Mouse (Mus musculus) erythroid progenitor cell, adult 5-6 weeks (primary cell): ENCODE results near the gene Trappc3. TPM values are rescaled to one million over a fixed set of nuclear protein-coding genes. Genes with fewer than 3 reads are reported as not detected.
A peak's percentile ranks its signal among the peaks of the same experiment; 100 is the strongest.
"Not testable (repeated sequence)": the region's sequence is repeated elsewhere in the genome, so short reads cannot be mapped to it uniquely, and the experiment has no call there.

ENCODE experiments used
- ATAC-seq: replicated peaks from 2 replicates; pipeline ENCODE4 v1.8.0; 2016; ENCODE audit warnings: moderate number of reproducible peaks, mild to moderate bottlenecking, moderate TSS enrichment, inconsistent platforms; ENCODE audit not compliant: poor library complexity, low FRiP score, severe bottlenecking
- total RNA-seq, 2 experiments: library from RNA; stranded (forward) in 1 of 2; stranded (reverse) in 1 of 2; fragments of 150-400 nt in 1 of 2; fragments of 186-747, 209-891 nt in 1 of 2; gene quantifications; 2 replicates each; pipeline versions ENCODE4 v1.2.3 to v1.2.4; 2015 to 2017; ENCODE audit warnings: low replicate concordance in 2 of 2

Trappc3 gene
- 10.9 and 22.3 TPM in 2 replicates for total RNA-seq (2015; ENCODE audit: low replicate concordance)
- total RNA-seq (2017; ENCODE audit: low replicate concordance) = 9.2 and 10.8 TPM in 2 replicates

GRCm38 (mm10) chr4:126262119-126262807 lies at the start of gene Trappc3:
TSS of gene Trappc3 (plus strand) at chr4:126262325.
- ATAC-seq = peak; percentile 84

GRCm38 (mm10) chr4:126217771-126218170 lies 44.4 kb upstream of the Trappc3 start:
- ATAC-seq = no peak

- not testable (repeated sequence) for ATAC-seq
Observed at GRCm38 (mm10) chr4:126219540-126219939, 42.6 kb upstream of the Trappc3 start.

DNA sequence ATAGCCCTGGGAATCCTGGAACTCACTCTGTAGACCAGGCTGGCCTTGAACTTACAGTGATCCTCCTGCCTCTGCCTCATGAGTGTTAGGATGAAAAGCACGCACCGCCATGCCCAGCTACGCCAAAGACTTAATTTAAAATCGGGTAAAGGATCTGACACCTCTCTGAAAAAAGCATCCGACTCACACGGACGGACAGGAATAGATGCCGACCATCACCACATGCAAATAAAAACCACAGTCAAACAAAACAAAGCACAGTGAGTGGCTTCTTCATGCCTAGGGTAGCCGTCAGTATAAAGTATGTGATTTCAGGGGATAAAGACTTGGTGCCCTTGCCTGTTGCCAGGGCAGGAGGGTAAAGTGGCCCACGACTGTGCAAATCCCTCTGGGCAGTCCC lies 42.1 kb upstream of the Trappc3 start:
- ATAC-seq = no peak

DNA sequence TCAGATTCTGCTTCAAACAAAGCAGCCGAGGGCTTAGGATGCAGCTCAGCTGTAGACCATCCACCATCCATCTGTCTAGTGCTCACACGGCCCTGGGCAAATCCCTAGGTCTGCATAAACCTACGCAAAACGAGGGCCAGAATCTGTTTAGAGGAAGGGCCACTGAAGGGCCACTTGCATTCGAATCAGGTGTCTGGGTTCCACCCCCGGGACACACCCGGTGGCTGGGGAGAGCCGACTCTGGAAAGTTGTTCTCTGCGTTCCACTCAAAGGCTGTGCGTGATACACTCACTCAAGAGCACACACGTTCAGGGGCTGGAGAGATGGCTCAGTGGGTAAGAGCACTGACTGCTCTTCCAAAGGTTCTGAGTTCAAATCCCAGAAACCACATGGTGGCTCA lies 39.5 kb upstream of the Trappc3 start:
- ATAC-seq = no peak

- ATAC-seq = no peak
Observed at GRCm38 (mm10) chr4:126226640-126227039, 35.5 kb upstream of the Trappc3 start.

GRCm38 (mm10) chr4:126227077-126227761 lies 34.9 kb upstream of the Trappc3 start:
- ATAC-seq = peak; percentile 82

DNA sequence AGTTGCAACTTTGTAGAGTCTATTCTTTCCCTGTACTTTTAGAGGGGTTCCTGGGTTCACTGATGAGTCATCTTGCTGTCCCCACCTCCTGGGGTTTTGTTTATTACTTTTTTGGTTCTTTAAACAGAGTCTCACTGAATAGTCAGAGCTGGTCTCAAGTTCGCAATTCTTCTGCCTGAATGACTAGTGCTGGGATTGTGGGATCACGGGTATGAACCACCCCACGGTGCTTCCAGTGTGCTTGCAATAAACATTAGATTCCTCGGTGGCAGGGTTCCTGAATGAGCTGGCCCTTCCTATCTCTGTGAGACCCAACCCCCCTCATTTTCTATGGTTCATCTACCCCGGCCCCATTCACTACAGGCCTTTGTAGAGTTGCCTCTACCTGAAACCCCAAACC lies 34.0 kb upstream of the Trappc3 start:
- ATAC-seq = no peak

GRCm38 (mm10) chr4:126229900-126230299 lies 32.2 kb upstream of the Trappc3 start:
- no peak for ATAC-seq

GRCm38 (mm10) chr4:126233676-126234308 lies 28.3 kb upstream of the Trappc3 start:
- no peak for ATAC-seq

- ATAC-seq = no peak
Observed at GRCm38 (mm10) chr4:126234496-126235175, 27.5 kb upstream of the Trappc3 start.

DNA sequence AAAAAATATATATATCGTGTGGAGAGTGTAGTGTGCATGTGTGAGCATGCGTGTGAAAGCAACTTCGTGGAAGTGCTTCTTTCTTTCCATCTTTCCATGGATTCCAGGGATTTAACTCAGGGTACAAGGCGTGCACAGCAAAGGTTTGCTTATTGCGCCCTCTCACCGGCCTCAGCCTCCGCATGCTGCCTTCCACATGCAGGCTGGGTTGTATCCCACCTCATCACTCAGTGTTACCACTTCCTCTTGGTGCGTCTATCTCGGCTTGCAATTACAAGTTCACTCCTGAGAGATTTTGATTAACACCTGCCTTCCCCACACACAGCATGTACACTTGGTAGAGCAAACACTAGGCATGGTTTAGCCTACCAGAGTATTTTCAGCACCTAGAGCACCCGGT lies 26.9 kb upstream of the Trappc3 start:
- ATAC-seq = no peak

DNA sequence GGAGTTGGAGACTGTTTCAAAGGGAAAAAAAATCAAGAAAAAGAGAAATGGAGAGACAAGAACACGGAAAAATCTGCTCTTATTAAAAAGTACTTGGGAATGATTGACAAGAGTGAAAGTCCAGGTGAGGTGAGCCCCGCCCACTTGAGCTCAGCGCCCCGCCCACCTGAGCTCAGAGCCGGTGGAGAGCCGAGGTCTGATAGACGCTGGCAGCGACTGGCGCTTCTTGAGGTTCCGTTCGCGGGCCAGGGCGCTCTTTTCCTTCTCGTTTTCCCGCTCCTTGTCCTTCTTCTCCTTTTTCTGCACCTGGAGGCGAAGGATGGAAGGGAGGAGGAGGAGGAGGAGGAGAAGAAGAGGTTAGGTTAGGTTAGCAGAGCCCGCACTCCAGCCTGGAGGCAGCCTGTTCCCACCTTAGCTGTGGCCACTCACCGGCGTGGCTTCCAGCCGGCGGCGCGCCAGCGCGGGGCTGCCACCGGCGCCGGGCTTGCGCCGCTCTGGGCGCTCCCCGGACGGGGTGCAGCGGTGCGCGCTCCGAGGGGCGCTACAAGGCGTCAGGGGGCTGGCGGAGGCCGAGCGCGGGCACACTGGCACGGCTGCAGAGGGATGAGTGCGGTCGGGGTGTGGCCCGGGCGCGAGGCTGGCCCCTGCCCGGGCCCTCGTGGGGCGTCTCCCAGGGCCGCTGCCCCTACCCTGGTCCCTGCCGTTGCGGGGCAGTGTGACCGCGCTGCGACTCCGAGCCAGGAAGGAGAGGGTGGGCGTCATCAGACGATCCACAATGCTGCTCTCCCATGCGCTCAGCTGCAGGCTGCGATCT lies 25.5 kb upstream of the Trappc3 start:
- no peak for ATAC-seq

GRCm38 (mm10) chr4:126237721-126238242 lies 24.3 kb upstream of the Trappc3 start:
- ATAC-seq = no peak

DNA sequence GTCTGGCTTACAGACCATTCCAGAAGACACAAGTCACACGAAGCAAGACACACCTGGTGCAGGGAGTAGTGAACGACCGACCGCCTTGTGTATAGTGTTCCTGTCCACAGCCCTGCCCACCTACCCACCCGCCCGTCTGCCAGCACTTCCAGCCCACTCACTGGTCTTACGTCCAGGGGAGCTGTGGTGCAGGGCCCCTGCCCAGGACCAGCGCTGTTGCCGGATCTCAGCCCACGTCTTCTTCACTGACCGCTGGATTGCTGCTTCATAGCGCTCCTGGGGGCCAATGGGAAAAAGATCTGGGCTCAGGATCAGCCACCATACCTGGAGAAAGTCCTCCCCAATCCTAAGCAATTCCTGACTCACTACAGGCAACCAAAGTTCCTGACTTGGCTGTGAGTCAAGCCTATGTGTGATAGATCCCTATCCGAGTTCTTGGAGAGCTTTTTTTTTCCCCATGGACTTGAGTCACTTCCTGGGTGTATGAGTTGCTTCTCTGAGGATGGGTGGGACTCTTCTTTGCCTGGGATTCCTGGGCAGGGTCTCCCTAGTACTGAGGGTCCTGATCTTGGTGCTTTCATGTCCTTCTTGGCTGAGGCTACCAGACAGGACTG lies 22.2 kb upstream of the Trappc3 start:
- no peak for ATAC-seq

GRCm38 (mm10) chr4:126241956-126242355 lies 20.2 kb upstream of the Trappc3 start:
- no peak for ATAC-seq

GRCm38 (mm10) chr4:126242510-126242909 lies 19.6 kb upstream of the Trappc3 start:
- ATAC-seq = no peak

GRCm38 (mm10) chr4:126246202-126246889 lies 15.8 kb upstream of the Trappc3 start:
- ATAC-seq = no peak
